Mouse (Mus musculus): ENCODE data around the gene Ruvbl2. TPM values are rescaled to one million over a fixed set of nuclear protein-coding genes. Genes with fewer than 3 reads are reported as not detected.
"Not testable (repeated sequence)": the region's sequence is repeated elsewhere in the genome, so short reads cannot be mapped to it uniquely, and the experiment has no call there.

Gene Ruvbl2
- total RNA-seq (2021), result 10 to 100 TPM; 33.0 to 39.9 TPM

GRCm38 (mm10) chr7:45437521-45438276 is at the start of gene Ruvbl2:
TSS of gene Ruvbl2 (minus strand) at chr7:45438096.
- no peak for DNase-seq

GRCm38 (mm10) chr7:45486761-45487415 is 49.0 kb upstream of the Ruvbl2 start, which contains the start of gene Gm45808:
TSS of gene Gm45808 (minus strand) at chr7:45486811.
- no peak for DNase-seq

- DNase-seq, result no peak
Observed at GRCm38 (mm10) chr7:45486158-45486557, 48.3 kb upstream of the Ruvbl2 start.

- DNase-seq, result not testable (repeated sequence)
Observed at GRCm38 (mm10) chr7:45484985-45485384, 47.1 kb upstream of the Ruvbl2 start.

- no peak for DNase-seq
Observed at GRCm38 (mm10) chr7:45482166-45482565, 44.3 kb upstream of the Ruvbl2 start.

GRCm38 (mm10) chr7:45481374-45481927 is 43.6 kb upstream of the Ruvbl2 start, which contains the start of gene Tulp2:
TSS of gene Tulp2 (plus strand) at chr7:45481877.
- DNase-seq, result peak in 1 of 2 experiments; percentile 41

- not testable (repeated sequence) for DNase-seq
Observed at GRCm38 (mm10) chr7:45480310-45480709, 42.4 kb upstream of the Ruvbl2 start.

GRCm38 (mm10) chr7:45478774-45479173 is 40.9 kb upstream of the Ruvbl2 start:
- no peak for DNase-seq

- peak in 1 of 2 experiments; percentile 47 for DNase-seq
Observed at GRCm38 (mm10) chr7:45477003-45477402, 39.1 kb upstream of the Ruvbl2 start.

GRCm38 (mm10) chr7:45476453-45476852 is 38.6 kb upstream of the Ruvbl2 start:
- no peak for DNase-seq

GRCm38 (mm10) chr7:45475291-45475969 is 37.5 kb upstream of the Ruvbl2 start:
- no peak for DNase-seq

GRCm38 (mm10) chr7:45470869-45471268 is 33.0 kb upstream of the Ruvbl2 start:
- DNase-seq, result peak in 1 of 2 experiments; percentile 54

- DNase-seq, result no peak
Observed at GRCm38 (mm10) chr7:45467090-45467670, 29.3 kb upstream of the Ruvbl2 start.

- peak; percentile 93 to 95 for DNase-seq
Observed at GRCm38 (mm10) chr7:45466283-45467089, 28.6 kb upstream of the Ruvbl2 start, which contains the start of gene Bax. TSS of gene Bax (minus strand) at chr7:45466898.

GRCm38 (mm10) chr7:45465549-45465948 is 27.7 kb upstream of the Ruvbl2 start:
- DNase-seq, result peak in 1 of 2 experiments; percentile 28

- no peak for DNase-seq
Observed at GRCm38 (mm10) chr7:45465112-45465511, 27.2 kb upstream of the Ruvbl2 start.

GRCm38 (mm10) chr7:45463987-45464778 is 26.3 kb upstream of the Ruvbl2 start:
- DNase-seq, result no peak

- DNase-seq, result not testable (repeated sequence)
Observed at GRCm38 (mm10) chr7:45462868-45463267, 25.0 kb upstream of the Ruvbl2 start.

- DNase-seq, result no peak
Observed at GRCm38 (mm10) chr7:45462325-45462724, 24.4 kb upstream of the Ruvbl2 start.

- no peak for DNase-seq
Observed at GRCm38 (mm10) chr7:45461781-45462180, 23.9 kb upstream of the Ruvbl2 start.

Measured in layer of hippocampus, postnatal 36 days (tissue).